Mouse (Mus musculus) CD4-positive helper T cell, adult 2 months (primary cell): ENCODE measurements around the gene Galntl6.
"Not testable (repeated sequence)": the region's sequence is repeated elsewhere in the genome, so short reads cannot be mapped to it uniquely, and the experiment has no call there.

Experiments used
- DNase-seq: peaks from one replicate; pipeline ENCODE4 v3.0.0-alpha.2; 2012; ENCODE audit warnings: low read depth, missing footprints, low spot score

Galntl6 gene

GRCm38 (mm10) chr8:58604751-58605150 is 307.7 kb downstream of the Galntl6 start:
- no peak for DNase-seq

GRCm38 (mm10) chr8:58597834-58598233 is 314.6 kb downstream of the Galntl6 start:
- no peak for DNase-seq

- no peak for DNase-seq
These were observed 337.1 kb downstream of the Galntl6 start for GRCm38 (mm10) chr8:58575346-58575745.

GRCm38 (mm10) chr8:58568086-58568485 is 344.4 kb downstream of the Galntl6 start:
- no peak for DNase-seq

GRCm38 (mm10) chr8:58566115-58566514 is 346.3 kb downstream of the Galntl6 start:
- DNase-seq = no peak

- DNase-seq = no peak
These were observed 376.7 kb downstream of the Galntl6 start for GRCm38 (mm10) chr8:58535781-58536180.

GRCm38 (mm10) chr8:58534631-58535030 is 377.8 kb downstream of the Galntl6 start:
- no peak for DNase-seq

GRCm38 (mm10) chr8:58523443-58523842 is 389.0 kb downstream of the Galntl6 start:
- no peak for DNase-seq

- DNase-seq = no peak
These were observed 390.5 kb downstream of the Galntl6 start for GRCm38 (mm10) chr8:58521932-58522331.

- no peak for DNase-seq
These were observed 401.9 kb downstream of the Galntl6 start for GRCm38 (mm10) chr8:58510516-58510915.

GRCm38 (mm10) chr8:58509051-58509450 is 403.4 kb downstream of the Galntl6 start:
- no peak for DNase-seq

GRCm38 (mm10) chr8:58487099-58487498 is 425.3 kb downstream of the Galntl6 start:
- no peak for DNase-seq

GRCm38 (mm10) chr8:58463342-58463741 is 449.1 kb downstream of the Galntl6 start:
- not testable (repeated sequence) for DNase-seq

GRCm38 (mm10) chr8:58442696-58443095 is 469.7 kb downstream of the Galntl6 start:
- no peak for DNase-seq

- no peak for DNase-seq
These were observed 494.0 kb downstream of the Galntl6 start for GRCm38 (mm10) chr8:58418481-58418880.

- DNase-seq = no peak
These were observed 494.9 kb downstream of the Galntl6 start for GRCm38 (mm10) chr8:58417551-58417950.

- no peak for DNase-seq
These were observed 515.9 kb downstream of the Galntl6 start for GRCm38 (mm10) chr8:58396500-58396899.

- DNase-seq = no peak
These were observed 516.6 kb downstream of the Galntl6 start for GRCm38 (mm10) chr8:58395879-58396278.

GRCm38 (mm10) chr8:58372389-58372788 is 540.1 kb downstream of the Galntl6 start:
- no peak for DNase-seq

- no peak for DNase-seq
These were observed 540.5 kb downstream of the Galntl6 start for GRCm38 (mm10) chr8:58371979-58372378.

- no peak for DNase-seq
These were observed 581.3 kb downstream of the Galntl6 start for GRCm38 (mm10) chr8:58331151-58331550.

- no peak for DNase-seq
These were observed 599.0 kb downstream of the Galntl6 start for GRCm38 (mm10) chr8:58313482-58313881.

- DNase-seq = no peak
These were observed 621.0 kb downstream of the Galntl6 start for GRCm38 (mm10) chr8:58291487-58291886.

GRCm38 (mm10) chr8:58290080-58290479 is 622.4 kb downstream of the Galntl6 start:
- no peak for DNase-seq
